Mouse (Mus musculus): ENCODE results near the gene Robo1.

Gene Robo1

GRCm38 (mm10) chr16:72829530-72829929 lies 521.4 kb downstream of the Robo1 start:
- no peak for DNase-seq (ENCODE audit: low spot score)

- no peak for DNase-seq (ENCODE audit: low spot score)
Measured at GRCm38 (mm10) chr16:72830394-72831056, 522.4 kb downstream of the Robo1 start.

DNA sequence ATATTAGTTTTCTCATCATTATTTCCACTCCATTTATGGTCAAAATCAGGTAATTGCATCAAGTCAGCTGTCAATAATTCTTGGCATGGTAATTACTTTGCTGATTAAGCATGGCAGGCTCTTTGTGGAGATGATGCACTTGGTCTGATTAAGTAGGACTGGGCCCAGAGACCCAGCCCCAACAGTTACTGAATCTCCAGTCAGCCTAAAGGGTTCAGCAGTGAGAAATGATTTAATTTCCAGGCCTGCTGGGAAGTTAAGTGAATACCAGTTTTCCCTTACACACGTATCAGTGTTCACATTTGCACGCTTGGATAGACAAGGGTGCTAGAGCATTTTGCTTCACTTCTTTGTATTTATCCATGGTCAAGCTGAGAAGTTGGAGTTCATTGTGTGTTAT lies 526.2 kb downstream of the Robo1 start:
- DNase-seq (ENCODE audit: low spot score), result no peak

DNA sequence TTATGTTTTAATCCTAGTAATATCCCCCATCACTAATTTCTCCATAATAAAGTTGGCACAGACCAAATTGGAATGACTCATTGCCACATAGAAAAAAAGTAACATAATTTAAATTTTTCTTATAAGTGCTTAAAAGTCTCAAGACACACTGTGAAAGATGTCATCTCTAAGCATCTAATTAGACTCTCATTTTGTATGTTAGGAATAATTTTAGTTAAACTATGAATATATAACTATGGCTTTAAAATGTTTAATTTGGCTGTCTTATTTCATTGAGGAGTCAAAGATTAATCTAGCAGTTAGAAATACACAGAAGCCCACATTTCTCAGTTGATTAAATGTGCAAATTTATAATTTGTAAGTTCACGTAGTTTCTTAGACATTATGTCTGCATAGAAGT lies 530.9 kb downstream of the Robo1 start:
- no peak for DNase-seq (ENCODE audit: low spot score)

DNA sequence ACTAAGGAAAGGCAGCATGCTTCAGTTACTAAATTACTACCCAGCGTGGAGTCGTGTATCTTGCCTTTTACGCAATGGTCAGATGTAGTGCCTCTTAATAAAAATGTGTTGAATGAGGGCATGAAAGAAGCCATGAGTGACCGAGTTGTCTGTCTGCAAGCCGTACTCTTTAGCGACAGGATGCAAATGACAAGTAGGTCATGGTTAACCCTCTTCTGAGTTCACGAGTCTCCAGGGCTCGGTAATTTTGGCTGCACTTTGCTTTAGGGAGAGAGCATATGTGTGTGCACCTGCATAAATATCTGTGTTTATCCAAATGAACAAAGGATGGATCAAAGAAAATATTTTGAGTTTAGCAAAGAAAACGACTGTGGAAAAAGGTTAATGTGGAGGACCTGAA lies 533.0 kb downstream of the Robo1 start:
- DNase-seq (ENCODE audit: low spot score), result no peak

- no peak for DNase-seq (ENCODE audit: low spot score)
Measured at GRCm38 (mm10) chr16:72854101-72854500, 546.0 kb downstream of the Robo1 start.

- DNase-seq (ENCODE audit: low spot score), result no peak
Measured at GRCm38 (mm10) chr16:72854809-72855503, 546.9 kb downstream of the Robo1 start.

DNA sequence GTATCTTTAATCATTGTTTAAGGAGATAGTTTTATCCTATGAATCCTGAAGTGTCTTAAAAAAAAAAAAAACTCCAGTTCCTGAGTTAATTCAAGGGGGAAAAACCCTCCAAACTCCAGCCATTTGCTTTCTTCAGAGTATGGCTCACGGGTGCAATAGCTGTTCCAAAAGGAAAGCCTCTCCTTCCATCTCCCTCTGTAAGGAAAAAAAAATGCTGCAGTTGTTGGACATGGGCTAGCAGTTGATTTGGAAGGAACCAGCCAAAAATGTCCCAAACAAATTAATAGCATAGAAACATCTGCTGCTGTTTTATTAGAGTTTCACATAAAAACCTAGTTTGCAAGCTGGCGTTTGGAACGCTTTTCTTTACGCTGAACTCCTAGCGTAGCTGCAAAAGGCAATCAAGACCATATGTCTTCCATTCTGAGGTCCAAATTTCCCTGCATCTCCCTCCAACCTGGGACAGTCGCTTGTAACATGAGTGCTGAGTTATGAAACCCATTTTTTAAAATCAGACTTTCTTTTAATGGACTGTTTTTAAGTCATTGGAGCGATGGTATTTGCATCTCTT lies 553.7 kb downstream of the Robo1 start:
- no peak for DNase-seq (ENCODE audit: low spot score)

- DNase-seq (ENCODE audit: low spot score), result no peak
Measured at GRCm38 (mm10) chr16:72866011-72866410, 557.9 kb downstream of the Robo1 start.

GRCm38 (mm10) chr16:72874934-72875732 lies 567.0 kb downstream of the Robo1 start:
- no peak for DNase-seq (ENCODE audit: low spot score)

DNA sequence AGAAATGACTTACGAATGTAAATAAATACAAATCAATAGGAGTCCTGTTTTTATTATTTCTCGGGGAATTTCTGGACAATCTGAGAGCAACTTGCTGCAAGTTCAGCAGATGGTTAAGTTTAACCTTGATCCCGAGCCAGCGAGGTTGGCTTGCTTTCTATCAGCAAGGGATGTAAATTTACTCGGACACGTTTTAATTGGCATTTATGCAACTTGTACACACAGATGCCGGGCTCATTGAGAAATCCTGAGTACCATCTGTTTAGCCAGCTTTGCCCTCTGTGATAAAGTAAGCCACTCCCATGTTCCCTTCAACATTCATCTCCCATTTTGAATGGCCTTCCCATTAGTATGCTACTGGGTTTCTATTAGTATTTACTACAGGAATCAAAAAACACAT lies 580.0 kb downstream of the Robo1 start:
- DNase-seq (ENCODE audit: low spot score), result no peak

DNA sequence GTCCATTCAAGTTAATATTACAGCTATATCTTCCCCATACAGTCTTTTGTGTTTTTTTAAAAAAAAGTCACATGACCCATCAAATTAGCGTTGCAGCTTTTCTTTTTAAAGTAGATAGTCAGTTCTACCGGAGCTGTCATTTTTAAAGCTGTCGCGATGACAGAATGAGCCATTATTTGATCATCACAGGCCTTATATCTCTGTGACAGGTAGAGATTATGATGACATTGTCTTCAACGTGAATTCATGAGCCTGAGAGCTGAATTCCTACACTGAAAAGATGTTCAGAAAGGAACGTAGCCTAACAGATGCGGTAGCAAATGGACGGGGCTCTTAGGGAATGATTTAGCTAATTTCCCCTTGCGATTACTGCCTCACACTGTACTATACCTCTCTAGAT lies 581.3 kb downstream of the Robo1 start:
- no peak for DNase-seq (ENCODE audit: low spot score)

- no peak for DNase-seq (ENCODE audit: low spot score)
Measured at GRCm38 (mm10) chr16:72897125-72897524, 589.0 kb downstream of the Robo1 start.

DNA sequence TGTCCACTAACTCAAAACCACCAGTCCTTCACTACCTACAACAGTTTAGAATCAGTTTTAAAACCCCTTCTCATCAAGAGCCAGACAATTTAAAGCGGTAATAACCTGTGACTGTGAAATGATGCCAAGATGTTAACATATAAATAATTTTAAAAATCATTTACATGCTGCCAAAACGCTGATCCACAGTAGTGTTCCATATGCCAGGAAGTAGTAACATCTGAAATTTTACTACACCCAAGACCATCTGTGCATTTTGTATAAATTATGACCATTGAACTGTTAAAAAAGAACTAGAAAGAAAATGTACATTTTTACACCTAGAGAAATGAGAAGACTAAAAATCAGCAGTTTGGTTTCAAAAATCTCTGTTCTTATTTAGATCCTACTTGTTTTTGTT lies 600.8 kb downstream of the Robo1 start:
- no peak for DNase-seq (ENCODE audit: low spot score)

GRCm38 (mm10) chr16:72913134-72913533 lies 605.0 kb downstream of the Robo1 start:
- DNase-seq (ENCODE audit: low spot score), result no peak

- DNase-seq (ENCODE audit: low spot score), result no peak
Measured at GRCm38 (mm10) chr16:72914068-72914630, 606.0 kb downstream of the Robo1 start.

DNA sequence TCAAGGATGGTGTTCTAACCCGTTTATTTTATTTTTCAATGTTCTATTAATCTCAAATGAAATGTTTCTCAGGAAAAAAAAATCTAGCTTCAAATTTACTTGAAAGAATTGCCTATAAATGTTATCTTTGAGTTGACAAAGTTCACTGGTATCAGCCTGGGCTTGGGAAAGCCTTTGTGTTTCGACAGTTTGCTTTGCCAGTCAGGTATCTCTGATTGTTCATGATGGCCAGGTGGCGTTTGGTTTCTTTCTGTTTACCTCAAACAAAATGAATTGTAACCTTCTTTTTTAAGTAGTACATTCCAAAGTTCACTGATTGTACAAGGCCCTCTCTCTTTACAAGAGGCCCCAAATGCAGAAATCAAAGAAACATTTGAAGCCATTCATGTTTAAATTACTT lies 611.9 kb downstream of the Robo1 start:
- DNase-seq (ENCODE audit: low spot score), result no peak

- no peak for DNase-seq (ENCODE audit: low spot score)
Measured at GRCm38 (mm10) chr16:72924423-72925224, 616.5 kb downstream of the Robo1 start.

GRCm38 (mm10) chr16:72928525-72929122 lies 620.5 kb downstream of the Robo1 start:
- DNase-seq (ENCODE audit: low spot score), result no peak

GRCm38 (mm10) chr16:72930871-72931270 lies 622.8 kb downstream of the Robo1 start:
- no peak for DNase-seq (ENCODE audit: low spot score)

DNA sequence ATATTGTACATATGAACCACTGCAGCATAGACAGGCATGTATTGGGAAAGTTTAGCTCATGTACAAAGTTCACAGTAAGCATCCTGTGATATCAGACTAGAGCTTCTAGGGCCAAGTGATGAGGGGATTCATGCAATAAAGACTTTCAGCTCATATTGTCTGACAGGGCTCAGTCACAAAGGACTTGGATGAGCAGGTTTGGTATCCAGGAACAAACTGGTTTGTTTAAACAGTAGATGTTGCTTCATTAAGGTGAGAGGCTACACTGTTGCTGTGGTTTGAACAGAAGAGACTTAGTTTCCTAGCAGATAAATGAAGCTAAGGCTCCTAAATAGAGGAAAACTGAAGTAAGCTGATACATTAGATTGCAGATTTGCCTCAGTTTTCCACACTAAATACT lies 626.8 kb downstream of the Robo1 start:
- DNase-seq (ENCODE audit: low spot score), result no peak
